Mouse (Mus musculus) adrenal gland, postnatal 25 days (tissue): ENCODE results near the gene Gm27179. TPM values are rescaled to one million over a fixed set of nuclear protein-coding genes. Genes with fewer than 3 reads are reported as not detected.
"Not testable (repeated sequence)": the region's sequence is repeated elsewhere in the genome, so short reads cannot be mapped to it uniquely, and the experiment has no call there.

Experiments
- DNase-seq: peaks from one replicate; pipeline ENCODE4 v3.0.0; 2021; ENCODE audit warnings: mixed read lengths
- total RNA-seq: library from RNA; stranded (reverse); gene quantifications from 2 replicates; pipeline ENCODE4 v1.2.3, GENCODE M21; 2021

The Gm27179 gene
- total RNA-seq, 1 experiment from 2014 or later = not detected

DNA sequence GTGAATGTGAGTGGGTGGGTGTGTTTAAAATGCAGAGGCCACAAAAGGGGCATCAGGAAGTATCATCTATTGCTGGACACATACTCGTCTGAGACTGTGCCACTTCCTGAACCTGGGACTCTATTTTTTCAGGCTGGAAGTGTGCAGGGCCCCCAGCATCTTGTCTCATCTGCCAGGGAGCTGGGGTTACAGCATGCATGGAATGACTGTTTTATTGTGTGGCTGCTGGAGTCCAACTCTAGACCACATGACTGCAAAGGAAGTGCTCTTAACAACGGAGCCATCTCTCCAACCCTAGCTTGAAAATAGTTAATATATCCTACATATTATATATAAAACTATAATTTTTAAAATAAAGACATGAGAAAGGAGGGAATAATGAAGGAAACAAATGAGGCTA lies 39.0 kb downstream of the Gm27179 start:
- not testable (repeated sequence) for DNase-seq

DNA sequence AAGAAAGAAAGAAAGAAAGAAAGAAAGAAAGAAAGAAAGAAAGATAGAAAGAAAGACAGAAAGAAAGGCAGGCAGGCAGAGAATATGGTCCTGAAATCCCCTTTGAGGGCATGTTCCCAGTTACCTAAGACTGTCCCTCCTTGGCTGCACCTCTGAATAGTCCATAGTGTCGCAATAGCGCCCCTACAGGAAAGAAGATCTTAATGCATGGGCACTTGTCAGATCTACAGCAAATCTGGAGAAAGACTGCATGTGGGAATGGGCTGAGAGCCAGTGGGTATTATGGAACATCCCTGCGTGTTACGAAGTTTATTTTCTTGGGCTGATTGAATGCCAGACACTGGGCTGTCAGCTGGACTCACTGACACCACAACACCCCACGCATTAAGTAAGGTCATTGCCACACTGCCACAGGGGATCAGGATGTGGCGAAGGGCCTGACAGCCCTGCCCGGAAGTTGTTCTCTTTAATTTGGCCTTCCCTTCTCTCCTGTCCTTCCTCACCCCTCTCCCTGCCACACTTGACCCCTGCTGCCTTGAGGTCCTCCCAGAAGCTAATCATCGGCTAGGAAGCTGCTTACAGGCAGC lies 42.1 kb downstream of the Gm27179 start:
- DNase-seq = not testable (repeated sequence)

DNA sequence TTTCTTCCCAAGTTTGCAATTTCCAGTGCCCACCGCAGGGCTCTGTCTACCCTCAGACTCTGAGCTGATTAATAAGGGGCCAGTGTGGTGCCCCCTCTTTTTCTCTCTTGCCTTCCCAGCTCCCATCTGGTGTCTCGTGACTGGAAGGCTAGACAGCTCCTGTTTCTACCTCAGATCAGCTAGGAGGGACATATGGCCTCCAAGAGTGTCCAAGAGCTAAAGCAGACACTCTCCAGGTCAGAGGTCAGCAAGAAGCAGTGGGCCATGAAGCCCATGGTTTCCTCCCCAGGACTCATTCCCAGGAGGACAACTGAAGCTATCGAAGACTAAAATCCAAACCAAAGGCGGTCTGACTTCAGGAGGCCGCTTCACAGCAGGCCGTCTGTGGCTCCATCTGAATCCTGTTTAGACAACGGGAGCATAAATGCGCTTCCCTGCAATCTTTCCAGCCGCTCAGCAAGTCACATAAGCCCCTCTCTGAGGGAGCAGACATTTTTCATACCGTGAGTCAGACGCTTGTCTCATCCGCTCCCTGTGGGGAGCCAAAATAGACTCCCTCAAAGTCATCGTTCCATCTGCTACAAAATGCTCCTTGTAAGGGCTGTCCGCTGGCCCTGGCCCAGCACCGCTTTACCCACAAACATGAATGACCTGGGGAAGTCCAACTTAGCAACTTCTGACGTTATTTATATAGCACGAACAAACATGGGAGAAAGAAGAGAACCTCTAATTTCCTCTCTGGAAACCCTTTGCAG lies 44.6 kb downstream of the Gm27179 start:
- DNase-seq = not testable (repeated sequence)

DNA sequence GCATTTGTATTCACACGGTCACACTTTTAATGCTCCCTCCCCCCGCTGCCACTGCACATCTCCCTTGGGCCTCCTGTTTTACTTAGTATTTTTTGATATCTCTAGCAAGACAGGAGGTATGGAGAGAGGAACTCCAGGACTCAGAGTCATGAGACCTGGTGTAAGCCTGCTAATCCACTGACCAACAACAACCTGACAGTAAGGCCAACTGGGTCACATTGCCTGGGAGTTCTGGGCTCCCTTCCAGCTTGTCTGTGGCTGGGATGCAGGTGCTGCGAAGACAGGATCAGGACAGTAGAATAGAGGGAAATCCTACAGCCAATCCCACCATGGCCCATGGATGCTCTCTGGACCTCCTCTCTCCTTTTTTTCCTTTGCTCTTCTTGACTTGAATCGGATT lies 47.9 kb downstream of the Gm27179 start:
- DNase-seq = not testable (repeated sequence)

Other genes starting within 250 kb of the Gm27179 start
- not detected in 2 replicates for gene Synb, start 218.2 kb downstream of the Gm27179 start, total RNA-seq
- gene Gm16867, start 9.2 kb downstream of the Gm27179 start, total RNA-seq = 5.3 and 8.4 TPM in 2 replicates
- 61.6 and 72.3 TPM in 2 replicates for gene Entpd4b, start 42.9 kb upstream of the Gm27179 start, total RNA-seq